Mouse (Mus musculus) C2C12 (cell line): Measurements from ENCODE around the gene Leo1.
A peak's percentile ranks its signal among the peaks of the same experiment; 100 is the strongest.

Experiments
- CEBPB ChIP-seq: IDR thresholded peaks from one replicate; pipeline ENCODE4 v1.6.1; 2011; ENCODE audit warnings: low read depth, mild to moderate bottlenecking, control low read depth, moderate library complexity
- CTCF ChIP-seq: IDR thresholded peaks from one replicate; pipeline ENCODE4 v1.5.1; 2011; ENCODE audit not compliant: control insufficient read depth, insufficient read depth, insufficient read length
- FOSL1 ChIP-seq: IDR thresholded peaks from one replicate; pipeline ENCODE4 v1.8.0; 2011; ENCODE audit warnings: mild to moderate bottlenecking, low read length; ENCODE audit not compliant: poor library complexity, insufficient read depth, severe bottlenecking
- MAX ChIP-seq: IDR thresholded peaks from one replicate; pipeline ENCODE4 v1.6.1; 2011; ENCODE audit warnings: mild to moderate bottlenecking, control low read depth
- MYOD1 ChIP-seq: IDR thresholded peaks from one replicate; pipeline ENCODE4 v1.6.1; 2011; ENCODE audit warnings: low read depth; ENCODE audit not compliant: control insufficient read depth, insufficient read length
- MYOG ChIP-seq: IDR thresholded peaks from one replicate; pipeline ENCODE4 v1.6.1; 2011; ENCODE audit not compliant: control insufficient read depth, insufficient read length; ENCODE audit errors: extremely low read depth
- USF1 ChIP-seq: IDR thresholded peaks from one replicate; pipeline ENCODE4 v1.6.1; 2011; ENCODE audit warnings: low read depth, mild to moderate bottlenecking, control low read depth, moderate library complexity

DNA sequence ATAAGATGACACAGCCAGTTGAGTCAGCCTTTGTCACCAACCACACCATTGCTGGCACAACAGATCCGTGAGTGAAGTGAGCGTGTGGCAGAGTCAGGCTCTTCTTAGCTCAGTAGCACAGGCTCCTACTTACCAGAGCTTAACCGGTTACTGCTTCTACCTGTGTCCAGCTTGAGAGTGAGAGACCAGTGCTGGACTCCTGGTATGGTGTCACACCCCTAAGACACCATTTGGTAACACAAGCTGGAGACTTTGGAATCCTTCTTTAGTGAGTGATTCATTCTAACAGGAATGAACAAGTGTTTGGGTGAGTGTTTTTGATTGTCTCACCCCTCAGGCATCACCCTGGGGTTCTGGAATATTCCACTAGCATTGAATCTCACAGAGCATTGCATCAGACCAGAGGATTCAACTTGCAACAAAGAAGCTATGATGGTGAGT is 19.1 kb upstream of the Leo1 start:
- no peak for TF ChIP-seq USF1
- TF ChIP-seq MAX: no peak
- no peak for TF ChIP-seq CTCF
- peak; percentile 46 for TF ChIP-seq FOSL1
- TF ChIP-seq CEBPB: peak; percentile 89
- TF ChIP-seq MYOD1: peak; percentile 86
- no peak for TF ChIP-seq MYOG
